Mouse (Mus musculus) heart, embryonic 14.5 days (tissue): ENCODE data around the gene Hibch. TPM values are rescaled to one million over a fixed set of nuclear protein-coding genes. Genes with fewer than 3 reads are reported as not detected.
A peak's percentile ranks its signal among the peaks of the same experiment; 100 is the strongest.

Experiments
- ATAC-seq: fragments of 200-750 bp; cut with Nextera tagmentation; 2 replicates; pipeline ENCODE4 v1.8.0; 2017; ENCODE audit warnings: low read depth, moderate TSS enrichment; ENCODE audit not compliant: insufficient number of reproducible peaks, insufficient read depth, low FRiP score
- H3K27ac ChIP-seq, 2 experiments: fragments of 200-500 bp in 1 of 2; fragments of 300-500 bp in 1 of 2; sonication (generic) in 1 of 2; replicated peaks in 1 of 2; 2 replicates each; pipeline ENCODE4 v1.5.1; 2012 to 2014; ENCODE audit warnings: low read depth in 2 of 2, low read length in 2 of 2, control low read depth in 1 of 2, mild to moderate bottlenecking in 1 of 2, mixed read lengths in 1 of 2; ENCODE audit not compliant: control insufficient read depth in 1 of 2, insufficient read depth in 1 of 2
- H3K27me3 ChIP-seq: fragments of 300-500 bp; sonication (generic); 2 replicates; pipeline ENCODE4 v1.6.1; 2014; ENCODE audit warnings: mild to moderate bottlenecking, low read length, control low read depth; ENCODE audit not compliant: control insufficient read depth, insufficient read depth
- H3K36me3 ChIP-seq: fragments of 300-500 bp; sonication (generic); 2 replicates; pipeline ENCODE4 v1.6.1; 2014; ENCODE audit warnings: mild to moderate bottlenecking, control low read depth, low read length, mixed read lengths; ENCODE audit not compliant: control insufficient read depth, insufficient read depth
- H3K4me1 ChIP-seq, 2 experiments: fragments of 200-500 bp in 1 of 2; fragments of 300-500 bp in 1 of 2; sonication (generic) in 1 of 2; 2 replicates each; pipeline ENCODE4 v1.6.1; 2012 to 2014; ENCODE audit warnings: low read length in 2 of 2, control low read depth in 1 of 2, mixed read lengths in 1 of 2; ENCODE audit not compliant: control insufficient read depth in 2 of 2, insufficient read depth in 2 of 2
- H3K4me2 ChIP-seq: fragments of 300-500 bp; sonication (generic); 2 replicates; pipeline ENCODE4 v1.6.1; 2014; ENCODE audit warnings: mild to moderate bottlenecking, low read length
- H3K4me3 ChIP-seq, 2 experiments: fragments of 200-500 bp in 1 of 2; fragments of 300-500 bp in 1 of 2; sonication (generic) in 1 of 2; 2 replicates each; pipeline ENCODE4 v1.5.1; 2012 to 2014; ENCODE audit warnings: low read length in 2 of 2, mild to moderate bottlenecking in 2 of 2, control low read depth in 1 of 2, low read depth in 1 of 2, moderate library complexity in 1 of 2; ENCODE audit not compliant: control insufficient read depth in 1 of 2, insufficient read depth in 1 of 2
- H3K9ac ChIP-seq: fragments of 300-500 bp; sonication (generic); 2 replicates; pipeline ENCODE4 v1.6.1; 2014; ENCODE audit warnings: mild to moderate bottlenecking, low read length
- H3K9me3 ChIP-seq: fragments of 300-500 bp; sonication (generic); 2 replicates; pipeline ENCODE4 v1.6.1; 2016; ENCODE audit warnings: low read length, control low read depth; ENCODE audit not compliant: control insufficient read depth
- WGBS: fragments of 180-500 bp; shearing (Covaris S2); extraction: QIAGEN DNeasy Blood & Tissue Kit; methylation state at CpG from one replicate; pipeline ENCODE4 v1.1.7; 2014; 5-methylcytosine and 5-hydroxymethylcytosine counted together
- polyA plus RNA-seq: library from polyadenylated mRNA; unstranded; fragments of >200 nt; fragmentation: Nextera tagmentation; extraction: Ambion mirVana; gene quantifications from 2 replicates; pipeline ENCODE4 v1.2.1, GENCODE M21; 2014

The Hibch gene
- polyA plus RNA-seq, 1 experiment from 2014 or later = 33.0 TPM

DNA sequence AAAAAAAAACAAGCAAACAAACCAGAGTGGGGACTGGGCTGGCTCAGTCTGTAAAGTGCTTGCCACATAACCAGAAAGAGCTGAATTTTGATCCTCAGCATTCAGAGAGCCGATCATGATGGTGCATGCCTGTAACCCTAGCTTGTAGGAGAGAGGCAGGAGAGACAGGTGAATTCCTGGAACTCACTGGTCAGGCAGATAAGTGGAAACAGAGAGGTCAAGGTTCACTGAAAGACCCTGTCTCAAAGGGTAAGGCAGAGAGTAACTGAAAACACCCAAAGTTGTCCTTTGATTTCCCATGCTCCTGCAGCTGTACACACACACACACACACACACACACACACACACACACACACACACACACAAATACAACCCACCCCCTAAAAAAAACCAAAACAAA, 39.7 kb upstream of the Hibch start:
- Histone ChIP-seq H3K4me2 (no peak overlapping the region), H3K27me3 (no peaks in the 10 kb centered on the region), H3K9me3 (no peaks in the 10 kb centered on the region), H3K36me3 (peaks cover 11% of the 10 kb centered on the region), H3K27ac (no peak overlapping the region), H3K9ac (no peak overlapping the region), H3K4me3 (no peak overlapping the region), H3K4me1 (peaks cover 5 to 10% of the 10 kb centered on the region in 2 experiments)
- WGBS = 89% methylated on average over 1 of the region's 1 CpGs
- ATAC-seq = no peak

DNA sequence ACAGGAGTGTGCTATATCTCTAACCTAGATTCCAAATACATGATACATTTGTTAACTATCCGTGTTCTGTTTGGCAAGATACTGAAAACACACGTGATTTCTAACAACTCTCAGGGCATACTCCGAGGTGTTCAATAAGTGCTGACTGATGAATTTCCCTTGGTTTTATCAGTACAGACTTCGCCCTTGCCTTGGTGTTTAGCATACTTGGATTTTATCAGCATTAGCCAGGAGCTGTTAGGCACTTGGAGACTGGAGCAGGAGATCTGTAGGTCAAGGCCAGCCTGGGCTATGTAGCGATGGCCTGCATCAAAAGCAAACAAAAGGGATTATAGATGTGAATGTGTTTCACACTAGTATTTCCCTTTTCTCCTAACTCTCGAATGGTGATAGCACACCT, 36.3 kb upstream of the Hibch start:
- H3K9me3 ChIP-seq = no peaks in the 10 kb centered on the region
- H3K27me3 ChIP-seq = no peaks in the 10 kb centered on the region
- H3K4me2 ChIP-seq = no peak overlapping the region
- peaks cover 13% of the 10 kb centered on the region for H3K36me3 ChIP-seq
- H3K4me1 ChIP-seq = no peaks in the 10 kb centered on the region
- no peak overlapping the region for H3K4me3 ChIP-seq
- H3K27ac ChIP-seq = no peak overlapping the region
- no peak overlapping the region for H3K9ac ChIP-seq
- no peak for ATAC-seq
- 53% methylated on average over 6 of the region's 6 CpGs for WGBS

DNA sequence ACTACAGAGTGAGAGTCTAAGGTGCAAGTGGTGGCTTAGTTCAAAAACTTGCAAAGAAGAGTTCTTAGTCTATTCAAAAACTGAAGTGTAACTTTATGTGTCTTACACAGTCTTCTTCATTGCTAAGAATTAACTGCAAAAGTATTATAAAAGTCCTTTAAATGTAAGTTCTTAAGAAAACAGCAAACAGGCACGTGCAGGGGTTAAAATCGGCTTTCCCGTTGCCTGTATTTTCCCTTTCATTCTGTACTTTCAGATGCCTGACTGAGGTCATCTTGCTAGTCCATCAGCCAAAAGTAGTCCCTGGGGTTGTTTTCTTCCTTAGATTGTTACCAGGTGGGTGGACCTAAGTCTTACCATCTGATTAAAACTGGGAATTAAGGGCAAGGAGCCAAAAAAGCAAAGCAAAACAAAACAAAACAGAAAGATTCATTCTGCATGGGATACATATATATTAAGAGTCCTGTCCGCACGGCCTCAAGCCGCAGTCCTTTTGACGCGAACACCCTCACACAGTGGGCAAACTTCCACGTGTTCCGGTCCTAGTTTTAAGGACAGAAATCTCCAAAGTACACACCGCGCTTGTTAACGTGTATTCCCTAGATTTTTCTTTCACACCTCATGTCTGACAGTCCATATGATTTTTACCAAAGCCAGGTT, 28.4 kb upstream of the Hibch start:
- Histone ChIP-seq H3K27me3 (no peaks in the 10 kb centered on the region), H3K4me2 (peak overlapping the region; percentile 77), H3K4me3 (peak overlapping the region; percentile 25 to 70; a peak in 3 of 4 replicates), H3K4me1 (peaks cover 2 to 8% of the 10 kb centered on the region in 2 experiments; a peak in 3 of 4 replicates), H3K9me3 (no peaks in the 10 kb centered on the region), H3K9ac (peak overlapping the region; percentile 89), H3K36me3 (peaks cover 5% of the 10 kb centered on the region; the same call in 1 of the 2 replicates), H3K27ac (peak overlapping the region in 1 of 2 experiments; percentile 78; a peak in 1 of 4 replicates)
- 55% methylated on average over 13 of the region's 13 CpGs for WGBS
- ATAC-seq = no peak

DNA sequence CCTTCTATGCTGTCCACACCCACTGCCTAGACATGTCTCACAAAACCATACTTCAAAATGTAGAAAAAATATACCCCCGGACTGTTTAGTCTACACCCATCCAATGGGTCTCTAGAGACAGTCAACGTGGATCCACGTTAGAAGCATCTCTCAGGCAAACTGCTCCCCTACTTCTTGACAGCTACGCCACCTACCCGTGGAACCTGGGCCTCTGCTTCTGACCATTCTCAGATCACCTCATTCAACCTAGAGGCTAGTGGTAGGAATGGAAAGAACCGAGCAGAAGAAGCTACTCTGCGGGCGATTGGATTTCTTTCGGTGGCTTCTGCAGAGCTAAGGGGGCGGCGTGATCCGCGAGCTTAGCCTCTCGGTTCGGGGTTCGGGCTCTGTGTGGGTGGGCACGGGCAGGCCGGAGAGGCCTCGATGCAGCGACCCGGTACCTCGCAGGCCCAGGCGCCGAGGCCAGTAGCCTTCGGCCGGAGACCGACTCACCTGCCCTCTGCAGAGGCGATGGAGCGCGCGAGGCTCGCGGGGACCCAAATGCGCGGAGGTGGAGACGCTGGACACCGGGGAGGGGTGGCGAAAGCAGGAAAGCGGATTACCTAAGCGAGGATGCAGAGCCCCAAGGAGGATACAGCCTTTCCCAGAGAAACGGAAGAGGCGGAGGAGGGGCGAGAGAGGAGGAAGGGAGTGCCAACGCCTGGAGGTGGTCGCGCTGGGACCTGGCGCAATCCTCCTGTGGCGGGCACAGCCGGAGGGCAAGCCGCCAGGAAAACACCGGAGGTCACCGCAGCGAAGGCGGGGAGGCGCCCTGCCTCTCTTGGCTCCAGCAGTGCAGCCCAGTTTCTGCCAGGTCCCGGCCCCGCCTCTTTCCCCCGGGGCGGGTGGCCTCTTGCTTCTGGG, 27.6 kb upstream of the Hibch start, which contains the start of gene Inpp1:
Gene Inpp1 (minus strand): TSS at position 779 of the 903 bp plus-strand sequence.
- Histone ChIP-seq H3K9me3 (no peaks in the 10 kb centered on the region), H3K9ac (peak within 1 kb of the TSS; percentile 89), H3K27ac (peak within 1 kb of the TSS; percentile 66 to 78), H3K4me2 (peak within 1 kb of the TSS; percentile 77), H3K36me3 (peaks cover 5% of the 10 kb centered on the region; the same call in 1 of the 2 replicates), H3K27me3 (no peaks in the 10 kb centered on the region), H3K4me1 (peaks cover 2 to 8% of the 10 kb centered on the region in 2 experiments; a peak in 3 of 4 replicates), H3K4me3 (peak within 1 kb of the TSS; percentile 70 to 88)
- 1% methylated on average over 54 of the region's 59 CpGs for WGBS
- ATAC-seq = peak; percentile 92

DNA sequence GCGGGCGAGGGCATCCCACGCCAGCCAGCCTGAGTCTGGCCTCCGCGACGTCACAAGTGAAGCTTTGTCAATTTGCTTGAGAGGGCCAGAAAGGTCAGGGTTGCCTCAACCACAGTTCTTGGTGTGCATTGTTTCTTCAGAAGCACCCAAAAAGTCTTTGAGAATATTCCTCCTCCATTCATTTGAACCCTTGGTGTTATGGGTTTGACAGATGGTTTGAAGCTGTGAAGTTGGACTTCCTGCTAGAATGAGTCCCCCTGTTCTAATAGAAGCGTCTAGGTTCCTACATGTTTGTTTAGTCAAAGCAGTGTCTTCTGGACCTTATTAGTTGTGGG, 26.9 kb upstream of the Hibch start:
- Histone ChIP-seq H3K27me3 (no peaks in the 10 kb centered on the region), H3K4me3 (peak overlapping the region; percentile 70 to 88), H3K4me2 (peak overlapping the region; percentile 77), H3K36me3 (peaks cover 5% of the 10 kb centered on the region; the same call in 1 of the 2 replicates), H3K9ac (peak overlapping the region; percentile 89), H3K27ac (peak overlapping the region in 1 of 2 experiments; percentile 78; a peak in 2 of 4 replicates), H3K9me3 (no peaks in the 10 kb centered on the region), H3K4me1 (peaks cover 2 to 8% of the 10 kb centered on the region in 2 experiments; a peak in 3 of 4 replicates)
- WGBS = 11% methylated on average over 5 of the region's 7 CpGs
- ATAC-seq = no peak

DNA sequence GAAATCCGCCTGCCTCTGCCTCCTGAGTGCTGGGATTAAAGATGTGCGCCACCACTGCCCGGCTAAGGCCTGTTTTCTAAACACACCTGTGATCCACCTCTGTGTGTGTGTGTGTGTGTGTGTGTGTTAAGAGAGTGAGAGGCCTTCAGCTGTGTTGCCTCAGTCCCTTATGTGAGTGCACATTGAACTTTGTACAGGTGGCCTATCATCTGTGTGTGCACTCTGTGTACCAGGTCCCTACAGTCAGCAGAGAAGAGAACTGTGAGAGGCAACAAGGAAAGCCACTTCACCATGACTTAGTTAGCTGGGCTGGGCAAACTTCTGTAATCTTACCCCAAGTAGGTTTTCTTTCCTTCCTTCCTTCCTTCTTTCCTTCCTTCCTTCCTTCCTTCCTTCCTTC, 5.6 kb upstream of the Hibch start:
- 93% methylated on average over 3 of the region's 3 CpGs for WGBS
- Histone ChIP-seq H3K36me3 (no peaks in the 10 kb centered on the region), H3K4me2 (no peak overlapping the region), H3K9ac (no peak overlapping the region), H3K9me3 (no peaks in the 10 kb centered on the region), H3K27ac (no peak overlapping the region), H3K4me1 (peaks cover 0 to 2% of the 10 kb centered on the region in 2 experiments; a peak in 2 of 4 replicates), H3K4me3 (no peak overlapping the region), H3K27me3 (no peaks in the 10 kb centered on the region)
- no peak for ATAC-seq

DNA sequence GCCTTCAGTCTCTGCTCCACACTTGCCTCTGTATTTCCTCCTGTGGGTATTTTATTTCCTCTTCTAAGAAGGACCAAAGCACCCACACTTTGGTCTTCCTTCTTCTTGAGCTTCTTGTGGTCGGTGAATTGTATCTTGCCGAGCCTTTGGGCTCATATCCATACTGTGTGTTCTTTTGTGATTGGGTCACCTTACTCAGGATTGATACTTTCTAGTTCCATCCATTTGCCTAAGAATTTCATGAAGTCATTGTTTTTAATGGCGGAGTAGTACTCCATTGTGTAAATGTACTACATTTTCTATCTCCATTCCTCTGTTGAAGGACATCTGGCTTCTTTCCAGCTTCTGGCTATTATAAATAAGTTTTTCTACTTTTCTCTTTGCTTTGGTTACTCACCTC, 375 bp upstream of the Hibch start:
- Histone ChIP-seq H3K27ac (peak overlapping the region; percentile 39 to 69), H3K9me3 (no peaks in the 10 kb centered on the region), H3K4me2 (peak overlapping the region; percentile 80), H3K36me3 (no peaks in the 10 kb centered on the region), H3K27me3 (no peaks in the 10 kb centered on the region), H3K9ac (no peak overlapping the region), H3K4me3 (peak overlapping the region in 1 of 2 experiments; percentile 62; a peak in 2 of 4 replicates), H3K4me1 (peaks cover 3 to 16% of the 10 kb centered on the region in 2 experiments)
- ATAC-seq = peak; percentile 3; the same call in 1 of the 2 replicates
- 10% methylated on average over 3 of the region's 3 CpGs for WGBS
